Mouse (Mus musculus) frontal cortex, adult (tissue): ENCODE results near the gene Kank4.
"Not testable (repeated sequence)": the region's sequence is repeated elsewhere in the genome, so short reads cannot be mapped to it uniquely, and the experiment has no call there.

Experiments
- ATAC-seq: cut with Nextera tagmentation; 2 replicates; pipeline ENCODE4 v1.9.2; 2017; ENCODE audit warnings: mild to moderate bottlenecking, moderate library complexity, mixed read lengths; ENCODE audit not compliant: low TSS enrichment

Kank4 gene

GRCm38 (mm10) chr4:98776721-98777427, 40.5 kb downstream of the Kank4 start:
- ATAC-seq, result no peak

GRCm38 (mm10) chr4:98773785-98774184, 43.6 kb downstream of the Kank4 start:
- ATAC-seq, result peak; percentile 69; the same call in 1 of the 2 replicates

GRCm38 (mm10) chr4:98767134-98768133, 49.9 kb downstream of the Kank4 start:
- ATAC-seq, result no peak

GRCm38 (mm10) chr4:98758872-98759518, 58.3 kb downstream of the Kank4 start:
- ATAC-seq, result peak; percentile 79

- peak; percentile 65 for ATAC-seq
Measured at GRCm38 (mm10) chr4:98758012-98758821, 59.1 kb downstream of the Kank4 start.

- ATAC-seq, result no peak
Measured at GRCm38 (mm10) chr4:98756141-98756540, 61.2 kb downstream of the Kank4 start.

GRCm38 (mm10) chr4:98754456-98754855, 62.9 kb downstream of the Kank4 start:
- no peak for ATAC-seq

GRCm38 (mm10) chr4:98743906-98744210, 73.5 kb downstream of the Kank4 start:
- no peak for ATAC-seq

- ATAC-seq, result no peak
Measured at GRCm38 (mm10) chr4:98743209-98743905, 74.0 kb downstream of the Kank4 start.

- ATAC-seq, result peak; percentile 80
Measured at GRCm38 (mm10) chr4:98739753-98740152, 77.6 kb downstream of the Kank4 start.

GRCm38 (mm10) chr4:98733660-98734059, 83.7 kb downstream of the Kank4 start:
- peak; percentile 59 for ATAC-seq

GRCm38 (mm10) chr4:98728716-98729115, 88.6 kb downstream of the Kank4 start:
- ATAC-seq, result no peak

- ATAC-seq, result no peak
Measured at GRCm38 (mm10) chr4:98727959-98728347, 89.4 kb downstream of the Kank4 start.

GRCm38 (mm10) chr4:98727295-98727958, 89.9 kb downstream of the Kank4 start:
- ATAC-seq, result no peak

GRCm38 (mm10) chr4:98726590-98727237, 90.6 kb downstream of the Kank4 start, which contains the start of gene L1td1:
Gene L1td1 (plus strand): TSS chr4:98726734.
- ATAC-seq, result no peak

- peak; percentile 67 for ATAC-seq
Measured at GRCm38 (mm10) chr4:98725439-98725838, 91.9 kb downstream of the Kank4 start.

- ATAC-seq, result not testable (repeated sequence)
Measured at GRCm38 (mm10) chr4:98724682-98725081, 92.7 kb downstream of the Kank4 start.

- ATAC-seq, result peak; percentile 93
Measured at GRCm38 (mm10) chr4:98722454-98722853, 94.9 kb downstream of the Kank4 start.

- no peak for ATAC-seq
Measured at GRCm38 (mm10) chr4:98718547-98718917, 98.8 kb downstream of the Kank4 start.
